Mouse (Mus musculus) ovary, postnatal 36 days (tissue): Measurements from ENCODE around the gene Galnt12.

Experiments
- DNase-seq: peaks from one replicate; pipeline ENCODE4 v3.0.0; 2022; ENCODE audit warnings: low spot score, mixed read lengths

Galnt12 gene

DNA sequence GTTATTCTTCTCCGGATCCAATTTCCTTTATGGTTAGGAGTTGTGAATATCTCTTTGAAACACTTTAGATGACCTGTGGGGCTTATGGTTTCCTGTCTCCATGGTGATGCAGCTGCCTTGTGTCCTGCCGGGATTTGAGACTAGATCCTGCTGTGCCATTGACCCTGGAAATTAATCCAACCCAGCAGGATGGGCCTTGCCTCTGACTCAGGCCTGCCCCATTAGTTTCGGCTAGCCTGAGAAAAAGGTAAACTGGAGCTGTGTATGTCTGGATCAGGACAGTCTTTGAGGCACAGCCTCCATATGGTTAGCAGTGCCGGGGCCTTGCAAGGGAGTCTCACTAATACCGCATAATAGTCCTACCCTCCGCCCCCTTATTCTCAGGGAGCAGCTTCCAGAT, 1.9 kb downstream of the Galnt12 start:
- no peak for DNase-seq

DNA sequence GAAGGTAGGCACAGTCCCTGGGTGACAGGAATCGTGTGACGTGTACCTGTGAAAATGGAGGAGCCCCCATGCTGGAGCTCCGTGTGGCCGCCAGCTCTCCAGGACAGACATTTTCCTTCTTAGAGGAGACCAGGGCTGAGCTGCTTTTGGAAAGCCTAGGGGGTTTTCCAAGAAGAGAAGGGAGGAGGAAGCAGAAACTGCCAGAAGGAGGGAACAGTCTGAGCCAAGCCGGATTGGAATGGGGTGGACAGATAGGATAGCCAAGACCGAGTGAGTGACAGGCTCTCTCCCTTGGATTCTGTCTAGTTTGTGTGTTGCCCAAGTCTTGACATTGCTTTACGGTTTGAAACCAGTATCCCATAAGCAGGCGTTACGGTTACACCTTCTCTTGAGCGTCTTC, 11.9 kb downstream of the Galnt12 start:
- DNase-seq: no peak

DNA sequence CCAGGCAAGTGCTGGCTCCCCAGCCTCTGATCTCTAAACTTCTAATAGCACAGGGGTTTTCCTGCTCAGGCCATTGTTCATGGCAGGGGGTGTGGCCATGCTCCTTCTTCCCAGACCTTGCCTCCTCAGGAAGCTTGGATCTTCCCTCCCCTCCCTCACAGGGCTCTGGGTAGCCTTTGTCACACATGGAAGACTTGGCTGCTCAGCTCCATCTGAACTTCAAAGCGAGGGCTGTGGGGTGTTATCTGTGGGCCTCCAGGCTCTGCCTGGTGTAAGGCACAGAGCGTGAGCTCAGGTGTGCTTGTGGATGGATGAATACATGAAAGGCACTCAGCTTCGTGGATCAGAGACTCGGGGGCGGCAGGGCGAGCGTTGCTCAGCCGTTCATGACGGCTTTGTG, 20.2 kb downstream of the Galnt12 start:
- no peak for DNase-seq

DNA sequence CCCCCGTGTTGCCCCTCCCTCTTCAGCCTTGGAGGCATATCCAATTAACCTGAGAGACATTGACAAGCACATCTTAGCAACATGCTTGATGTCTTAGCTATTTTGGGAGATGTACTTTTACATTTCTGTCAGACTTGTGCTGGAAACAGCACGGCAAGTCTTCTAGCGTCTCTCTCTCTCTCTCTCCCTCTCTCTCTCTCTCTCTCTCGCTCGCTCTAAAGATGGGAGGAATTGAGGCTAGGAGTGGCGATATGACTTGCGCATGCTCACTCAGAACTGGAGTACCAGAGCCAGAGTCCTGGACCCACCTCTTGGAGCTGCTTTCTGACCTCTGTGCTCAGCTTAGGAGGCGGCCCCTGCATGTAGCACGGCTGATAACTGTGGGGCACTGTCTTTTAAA, 20.9 kb downstream of the Galnt12 start:
- no peak for DNase-seq

DNA sequence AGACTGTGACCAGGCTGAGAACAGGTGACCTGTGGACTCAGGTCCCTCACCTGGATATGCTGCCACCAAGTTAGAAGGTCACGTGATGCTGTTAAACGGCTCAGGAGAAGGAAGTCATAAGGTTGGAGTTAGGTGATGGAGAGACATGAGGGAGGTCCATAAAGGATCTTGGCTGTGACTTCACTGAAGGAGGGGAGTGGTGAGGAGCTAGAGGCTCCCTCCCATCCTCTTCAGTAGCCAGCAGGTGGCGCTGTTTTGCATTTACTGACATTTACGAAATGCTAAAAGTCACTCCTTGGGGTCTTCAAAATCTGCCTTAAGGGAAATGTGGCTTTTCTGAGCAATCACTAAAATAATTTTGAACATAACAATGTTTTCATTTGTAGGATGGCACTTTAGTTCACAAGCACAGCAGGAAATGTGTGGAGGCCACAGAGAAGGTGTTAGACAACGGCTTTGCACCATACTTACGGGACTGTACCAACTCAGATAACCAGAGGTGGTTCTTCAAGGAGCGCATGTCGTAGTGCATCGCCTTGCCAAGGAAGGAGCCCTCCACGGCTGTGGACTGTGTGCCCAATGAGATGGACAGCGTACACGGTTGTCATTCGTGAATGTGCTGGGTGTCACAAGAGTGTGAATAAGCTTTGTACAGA, 30.5 kb downstream of the Galnt12 start:
- peak; percentile 41 for DNase-seq

- DNase-seq: no peak
These were observed 32.5 kb downstream of the Galnt12 start for GRCm38 (mm10) chr4:47124140-47124711.

DNA sequence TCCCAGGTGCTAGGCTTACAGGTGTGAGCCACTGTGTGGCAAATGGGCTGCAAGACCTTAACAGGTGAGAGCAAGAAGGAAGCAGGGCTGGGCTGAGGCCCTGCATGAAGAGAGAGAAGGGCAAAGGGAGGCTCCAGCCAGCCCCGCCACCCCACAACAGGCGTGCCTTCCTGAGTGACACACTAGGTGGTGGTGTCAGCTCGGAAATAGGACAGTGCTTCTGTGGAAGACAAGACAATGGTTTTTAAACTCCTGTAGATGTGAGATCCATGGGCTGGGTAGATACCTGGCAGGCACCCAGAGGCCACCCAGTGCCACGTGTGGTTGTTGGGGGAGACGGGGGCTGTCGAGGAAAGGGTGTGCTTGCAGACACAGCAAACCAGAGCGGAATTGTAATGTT, 36.8 kb downstream of the Galnt12 start:
- peak; percentile 31 for DNase-seq

GRCm38 (mm10) chr4:47129572-47129971, 37.9 kb downstream of the Galnt12 start:
- DNase-seq: no peak

DNA sequence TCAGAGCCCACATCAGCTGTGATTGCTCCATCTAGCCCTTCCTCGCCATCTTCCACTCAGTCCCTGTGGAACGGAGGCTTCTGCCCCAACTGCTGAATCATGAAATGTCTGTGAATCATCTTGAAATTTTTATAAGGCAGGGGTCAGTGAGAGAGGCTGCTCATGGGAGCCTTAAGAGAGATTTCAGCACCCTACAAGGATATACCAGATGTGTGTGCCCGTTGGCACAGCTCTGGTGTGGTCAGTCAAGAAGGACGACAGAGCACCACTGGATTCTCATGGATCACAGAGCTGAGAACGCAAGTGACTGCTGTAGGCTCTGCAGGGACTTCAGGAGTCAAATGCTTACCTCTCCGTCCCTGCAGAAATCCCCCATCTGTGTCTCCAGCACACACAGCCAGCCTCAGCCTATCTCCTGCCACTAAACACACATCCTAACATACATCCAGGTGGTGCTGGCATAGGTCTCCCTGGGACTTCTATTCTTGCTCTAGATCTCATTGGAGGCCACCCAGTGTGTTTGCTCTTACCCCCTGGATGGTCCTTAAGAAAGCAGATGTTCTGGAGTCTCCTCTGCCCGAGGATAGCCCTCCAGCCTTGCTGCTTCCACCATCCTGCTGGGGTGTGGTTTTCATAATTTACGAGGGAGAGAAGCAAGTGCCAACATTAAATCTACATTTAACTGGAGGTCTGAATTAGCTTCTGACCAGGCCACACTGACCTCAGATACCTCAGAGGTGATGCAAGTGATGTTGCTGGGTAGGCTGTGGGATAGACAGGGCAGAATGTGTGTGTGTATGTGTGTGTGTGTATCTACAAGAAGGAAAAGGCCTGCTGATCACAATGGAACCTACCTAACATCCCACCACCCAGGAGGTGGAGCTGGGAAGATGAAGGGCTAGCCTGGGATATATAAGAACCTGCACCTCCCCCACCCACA, 38.7 kb downstream of the Galnt12 start:
- no peak for DNase-seq

DNA sequence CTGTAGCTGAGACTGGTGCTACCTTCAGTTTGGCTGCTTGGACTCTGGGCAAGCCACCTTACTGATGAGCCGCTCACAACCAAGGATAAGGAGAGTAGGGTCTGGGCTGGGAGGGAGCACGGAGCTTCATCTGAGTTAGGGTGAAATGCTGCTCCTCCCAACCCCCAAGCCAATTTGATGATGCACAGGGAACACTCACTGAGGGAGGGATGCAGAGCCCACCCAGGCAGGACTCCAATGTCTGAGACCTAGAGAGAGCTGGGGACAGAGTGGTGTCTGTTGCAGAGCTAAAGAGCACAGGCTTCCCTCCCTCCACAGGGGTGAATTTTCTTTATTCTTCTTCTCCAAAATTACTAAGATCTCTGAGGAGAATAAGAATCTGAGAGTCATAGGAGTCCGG, 40.2 kb downstream of the Galnt12 start:
- no peak for DNase-seq

DNA sequence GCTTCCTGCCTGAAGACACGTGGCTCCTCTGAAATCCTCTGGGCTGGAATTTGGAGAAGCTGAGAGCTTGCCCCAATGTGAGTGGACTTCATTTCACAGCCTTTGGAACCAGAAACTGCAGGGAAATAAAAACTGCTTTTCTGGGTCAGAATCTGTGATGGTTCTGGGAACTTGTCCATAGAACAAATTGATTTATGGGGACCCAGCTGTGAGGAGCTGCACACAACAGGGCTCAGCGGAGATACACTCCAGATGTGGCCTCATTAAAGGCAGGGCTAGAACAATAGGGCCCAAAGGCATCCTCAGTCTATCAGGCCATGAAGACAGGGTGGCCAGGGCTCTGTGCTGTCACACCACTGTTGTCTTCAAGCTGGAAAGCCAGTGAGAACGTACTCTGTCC, 40.7 kb downstream of the Galnt12 start:
- DNase-seq: no peak

DNA sequence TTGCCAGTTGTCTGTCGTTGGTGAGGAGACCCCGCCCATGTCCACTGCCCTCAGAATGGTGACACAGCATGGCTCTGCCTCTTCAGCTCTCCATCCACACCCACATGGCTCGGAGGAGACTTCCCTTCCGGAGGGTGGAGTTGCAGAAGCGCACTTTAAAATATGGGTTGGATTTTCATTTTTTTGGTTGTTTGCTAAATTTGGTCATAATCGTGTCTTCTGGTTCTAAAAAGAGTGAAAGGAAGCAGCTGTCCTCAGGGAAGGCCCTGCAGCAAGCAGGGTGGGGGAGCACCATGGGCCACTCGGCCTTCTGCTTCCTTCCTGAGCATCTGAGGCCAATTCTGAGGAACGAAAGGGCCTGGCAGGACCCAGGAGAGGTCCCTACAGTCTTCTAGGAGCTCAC, 45.0 kb downstream of the Galnt12 start:
- DNase-seq: no peak

- no peak for DNase-seq
These were observed 45.8 kb downstream of the Galnt12 start for GRCm38 (mm10) chr4:47137479-47137878.

GRCm38 (mm10) chr4:47138411-47138810, 46.7 kb downstream of the Galnt12 start:
- DNase-seq: no peak

GRCm38 (mm10) chr4:47138967-47139777, 47.5 kb downstream of the Galnt12 start:
- no peak for DNase-seq

DNA sequence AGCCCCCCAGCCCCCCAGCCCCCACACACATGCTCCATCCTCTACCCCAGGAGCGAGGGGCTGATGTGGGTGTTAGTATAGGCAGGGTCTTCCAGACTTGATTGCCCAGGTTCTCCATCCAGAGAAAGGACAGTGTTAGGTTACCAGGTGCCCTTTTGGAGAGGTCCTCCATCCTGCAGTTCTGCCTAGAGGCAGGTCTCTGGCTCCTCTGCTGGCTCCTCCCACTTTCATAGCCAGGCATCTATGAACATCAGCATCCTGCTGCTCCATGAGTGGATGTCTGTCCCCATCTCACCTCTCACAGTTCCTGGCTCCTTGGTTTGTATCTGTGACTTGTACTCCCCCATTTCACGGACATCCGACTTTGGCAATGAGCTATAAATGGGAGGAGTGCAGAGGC, 48.6 kb downstream of the Galnt12 start:
- no peak for DNase-seq

- no peak for DNase-seq
These were observed 49.9 kb downstream of the Galnt12 start for GRCm38 (mm10) chr4:47141444-47142154.

DNA sequence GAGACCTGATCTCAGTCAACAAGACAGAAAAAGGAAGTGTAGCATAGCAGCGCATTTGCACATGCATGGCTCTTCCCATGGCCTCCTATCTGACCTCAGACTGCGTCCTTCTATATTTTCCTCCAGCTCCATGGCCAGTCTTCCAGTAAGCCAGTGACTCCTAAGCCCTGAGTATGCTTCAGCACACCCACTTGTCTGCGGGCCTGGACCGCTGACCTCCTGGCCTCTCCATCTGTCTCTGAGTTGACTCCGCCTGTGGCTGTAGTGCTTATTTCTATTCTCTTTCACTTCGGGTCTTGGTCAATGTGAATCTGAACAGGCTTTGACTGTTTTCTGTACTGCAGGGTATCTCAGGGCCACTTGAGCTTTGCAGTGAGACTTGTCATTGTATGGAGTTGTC, 52.1 kb downstream of the Galnt12 start:
- DNase-seq: no peak

GRCm38 (mm10) chr4:47145341-47145740, 53.6 kb downstream of the Galnt12 start:
- no peak for DNase-seq

DNA sequence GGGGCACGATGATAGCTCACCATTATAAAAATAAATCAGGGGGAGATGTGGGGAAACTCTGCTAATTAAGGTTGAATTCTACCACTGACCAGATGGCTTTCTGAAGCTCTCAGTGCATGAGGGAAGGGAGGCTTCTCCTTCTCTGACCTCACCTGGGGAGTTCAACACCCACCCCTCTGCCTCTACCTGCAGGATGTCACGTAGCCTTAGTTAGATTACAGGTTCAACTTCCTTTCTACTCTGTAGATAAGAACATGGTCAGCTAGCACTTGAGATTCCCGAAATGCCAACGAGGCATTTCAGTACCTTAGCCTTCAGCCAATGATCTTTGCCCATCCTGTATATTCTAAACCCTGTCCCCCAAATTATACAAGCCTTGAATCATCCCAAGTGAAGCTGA, 54.9 kb downstream of the Galnt12 start:
- DNase-seq: no peak

DNA sequence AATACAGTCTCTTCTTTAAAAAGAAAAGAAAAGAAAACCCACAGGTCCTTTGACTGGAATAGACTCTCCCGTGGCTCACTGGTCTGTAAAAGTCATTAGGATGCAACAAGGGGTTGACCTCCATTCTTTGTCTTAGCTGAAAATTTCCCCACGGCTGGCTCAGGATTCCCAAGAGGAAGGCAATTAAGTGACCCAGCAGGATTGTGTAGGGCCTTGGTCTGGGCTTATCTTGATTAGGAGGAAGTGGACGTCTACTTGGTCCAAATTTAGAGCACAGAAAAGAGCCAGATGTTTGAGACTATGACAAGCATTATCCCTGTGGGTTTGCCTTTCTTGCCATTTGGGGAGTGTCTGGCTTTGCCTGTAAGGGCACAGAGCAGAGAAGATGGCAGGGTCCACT, 58.3 kb downstream of the Galnt12 start:
- no peak for DNase-seq

GRCm38 (mm10) chr4:47150806-47151205, 59.1 kb downstream of the Galnt12 start:
- DNase-seq: no peak
